Mouse (Mus musculus) heart, adult 2 months (tissue): ENCODE measurements around the gene Gpr153. TPM values are rescaled to one million over a fixed set of nuclear protein-coding genes. Genes with fewer than 3 reads are reported as not detected.
A peak's percentile ranks its signal among the peaks of the same experiment; 100 is the strongest.

Source experiments
- DNase-seq, 2 experiments: peaks; one replicate each; pipeline ENCODE4 v3.0.0; 2021
- H3K27ac ChIP-seq: fragments of 200-600 bp; 2 replicates; pipeline ENCODE4 v1.8.1; 2022
- H3K27me3 ChIP-seq: fragments of 200-500 bp; 2 replicates; pipeline ENCODE4 v1.6.1; 2012; ENCODE audit warnings: mild to moderate bottlenecking, low read length, inconsistent platforms, mixed read lengths; ENCODE audit not compliant: control insufficient read depth, insufficient read depth
- H3K36me3 ChIP-seq: fragments of 200-500 bp; 2 replicates; pipeline ENCODE4 v1.6.1; 2012; ENCODE audit warnings: low read length, inconsistent platforms; ENCODE audit not compliant: control insufficient read depth, insufficient read depth
- H3K4me1 ChIP-seq: fragments of 200-500 bp; 2 replicates; pipeline ENCODE4 v1.6.1; 2011; ENCODE audit warnings: low read length; ENCODE audit not compliant: control insufficient read depth, insufficient read depth
- H3K4me3 ChIP-seq: fragments of 200-600 bp; 2 replicates; pipeline ENCODE4 v1.8.1; 2022
- H3K79me2 ChIP-seq: fragments of 200-500 bp; replicated peaks from 2 replicates; pipeline ENCODE4 v1.6.1; 2012; ENCODE audit warnings: mild to moderate bottlenecking, inconsistent platforms, low read length, moderate library complexity, mixed read lengths; ENCODE audit not compliant: control insufficient read depth, insufficient read depth
- H3K9ac ChIP-seq: fragments of 200-500 bp; 2 replicates; pipeline ENCODE4 v1.6.1; 2012; ENCODE audit warnings: low read depth, mild to moderate bottlenecking, control low read depth, inconsistent platforms, low read length, mixed read lengths
- CTCF ChIP-seq: fragments of 200-600 bp; IDR thresholded peaks from 2 replicates; pipeline ENCODE4 v1.8.1; 2022; ENCODE audit warnings: antibody characterized with exemption, mild to moderate bottlenecking, moderate library complexity
- EP300 ChIP-seq: fragments of 200-500 bp; IDR thresholded peaks from 2 replicates; pipeline ENCODE4 v1.6.1; 2011; ENCODE audit warnings: low read depth, low read length, control low read depth; ENCODE audit not compliant: insufficient read depth
- POLR2A ChIP-seq: fragments of 200-500 bp; IDR thresholded peaks from 2 replicates; pipeline ENCODE4 v1.6.1; 2011; ENCODE audit warnings: mild to moderate bottlenecking, low read depth, low read length, control low read depth; ENCODE audit not compliant: insufficient read depth
- WGBS: fragments of 180-500 bp; shearing (Covaris S2); methylation state at CpG from one replicate; pipeline ENCODE4 v1.1.7; 2018; 5-methylcytosine and 5-hydroxymethylcytosine counted together
- intact Hi-C: fragments of 180-260 bp; cut with DNase I; formaldehyde crosslinking; loops from one replicate; pipeline ENCODE4 v1.15.1; 2025
- polyA plus RNA-seq: library from polyadenylated mRNA; depleted of rRNA; stranded (reverse); fragments of >200 nt; gene quantifications from 2 replicates; pipeline ENCODE4 v1.2.3, GENCODE M21; 2012
- total RNA-seq, 2 experiments: library from RNA; stranded (reverse); gene quantifications; 2 replicates each; pipeline ENCODE4 v1.2.3; 2021

The Gpr153 gene
- total and polyA plus RNA-seq, 3 experiments: 8.6 to 18.0 (median 11.9) TPM

- no peak overlapping the region for H3K9ac ChIP-seq
- 75% methylated on average over 9 of the region's 9 CpGs for WGBS
- no peak overlapping the region for H3K27ac ChIP-seq
- intact Hi-C loops: no loop called here
- TF ChIP-seq CTCF: no peak
- TF ChIP-seq EP300: no peak
- no peak for TF ChIP-seq POLR2A
- H3K4me3 ChIP-seq: no peak overlapping the region
- no peak for DNase-seq
- H3K79me2 ChIP-seq: no peaks in the 10 kb centered on the region
- H3K27me3 ChIP-seq: no peaks in the 10 kb centered on the region
- no peaks in the 10 kb centered on the region for H3K4me1 ChIP-seq
- H3K36me3 ChIP-seq: no peaks in the 10 kb centered on the region
Observed at GRCm38 (mm10) chr4:152307542-152307941, 33.5 kb downstream of the Gpr153 start.

DNA sequence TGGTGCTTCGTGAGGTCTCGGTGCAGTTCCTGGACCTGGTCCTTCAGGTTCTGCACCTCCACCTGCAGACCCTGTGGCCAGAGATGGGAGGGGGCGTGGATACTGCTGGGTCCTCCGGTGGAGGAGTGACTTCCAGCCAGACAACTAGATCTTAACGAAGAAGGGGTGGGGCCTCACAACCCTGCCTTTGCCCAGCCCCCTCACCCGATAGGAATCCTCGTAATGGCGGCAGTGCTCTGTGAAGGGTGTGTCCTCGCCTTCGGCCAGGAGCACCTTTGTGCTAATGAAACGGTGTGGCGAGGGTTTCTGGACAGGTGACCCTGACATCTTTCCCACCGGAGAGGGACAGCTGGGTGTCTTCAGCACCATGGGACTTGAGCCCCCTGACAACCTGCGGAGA is 38.2 kb downstream of the Gpr153 start:
- 18% methylated on average over 14 of the region's 14 CpGs for WGBS
- H3K4me3 ChIP-seq: no peak overlapping the region
- H3K4me1 ChIP-seq: no peaks in the 10 kb centered on the region
- peaks cover 1% of the 10 kb centered on the region; the same call in 1 of the 2 replicates for H3K27me3 ChIP-seq
- no peak overlapping the region for H3K9ac ChIP-seq
- no peak for TF ChIP-seq POLR2A
- H3K79me2 ChIP-seq: no peaks in the 10 kb centered on the region
- H3K36me3 ChIP-seq: no peaks in the 10 kb centered on the region
- no peak overlapping the region for H3K27ac ChIP-seq
- no peak for DNase-seq
- intact Hi-C loops: no loop called here

GRCm38 (mm10) chr4:152313211-152313632 is 39.2 kb downstream of the Gpr153 start:
- H3K27me3 ChIP-seq: peaks cover 1% of the 10 kb centered on the region; the same call in 1 of the 2 replicates
- no peak for DNase-seq
- no peaks in the 10 kb centered on the region for H3K79me2 ChIP-seq
- intact Hi-C loops: no loop called here
- no peaks in the 10 kb centered on the region for H3K4me1 ChIP-seq
- peak overlapping the region; percentile 12; the same call in 1 of the 2 replicates for H3K9ac ChIP-seq
- H3K4me3 ChIP-seq: peak overlapping the region; percentile 31
- 18% methylated on average over 29 of the region's 29 CpGs for WGBS
- TF ChIP-seq POLR2A (no peak), EP300 (no peak), CTCF (no peak)
- H3K27ac ChIP-seq: no peak overlapping the region
- no peaks in the 10 kb centered on the region for H3K36me3 ChIP-seq

DNA sequence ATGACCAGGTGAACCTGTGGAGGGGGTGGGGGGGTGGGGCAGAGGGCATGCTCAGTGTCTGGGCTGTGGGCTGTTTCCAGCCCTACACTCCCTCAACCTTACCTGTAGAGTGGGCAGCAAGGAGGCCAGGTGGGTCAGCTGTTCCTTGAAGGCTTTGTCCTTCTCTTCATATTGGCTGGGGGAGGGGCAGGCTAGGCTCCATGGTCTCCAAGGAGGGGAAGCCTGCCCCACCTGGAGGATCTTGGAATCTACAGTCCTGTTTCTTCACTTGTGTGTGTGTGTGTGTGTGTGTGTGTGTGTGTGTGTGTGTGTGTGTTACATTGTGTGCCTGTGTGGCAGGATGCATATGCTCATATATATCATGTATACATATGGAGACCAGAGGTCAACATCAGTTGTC is 39.9 kb downstream of the Gpr153 start:
- peaks cover 1% of the 10 kb centered on the region; the same call in 1 of the 2 replicates for H3K27me3 ChIP-seq

GRCm38 (mm10) chr4:152315498-152316213 is 41.6 kb downstream of the Gpr153 start:
- 4% methylated on average over 43 of the region's 43 CpGs for WGBS
- DNase-seq: no peak
- intact Hi-C loops: no loop called here
- H3K27ac ChIP-seq: no peak overlapping the region
- no peak overlapping the region for H3K4me3 ChIP-seq
- peaks cover 1% of the 10 kb centered on the region; the same call in 1 of the 2 replicates for H3K27me3 ChIP-seq
- H3K9ac ChIP-seq: no peak overlapping the region
- TF ChIP-seq EP300 (no peak), CTCF (no peak), POLR2A (no peak)
- no peaks in the 10 kb centered on the region for H3K4me1 ChIP-seq
- no peaks in the 10 kb centered on the region for H3K79me2 ChIP-seq
- no peaks in the 10 kb centered on the region for H3K36me3 ChIP-seq

More for the DNA sequence above, 39.9 kb downstream of the Gpr153 start:
- H3K4me1 ChIP-seq: no peaks in the 10 kb centered on the region
- TF ChIP-seq CTCF: peak; percentile 17; the same call in 1 of the 2 replicates
- no peak for TF ChIP-seq POLR2A
- no peak for TF ChIP-seq EP300
- no peaks in the 10 kb centered on the region for H3K36me3 ChIP-seq
- no peak for DNase-seq
- intact Hi-C loops: no loop called here
- H3K4me3 ChIP-seq: no peak overlapping the region
- no peak overlapping the region for H3K27ac ChIP-seq
- no peak overlapping the region for H3K9ac ChIP-seq
- H3K79me2 ChIP-seq: no peaks in the 10 kb centered on the region

- intact Hi-C loops: loop anchor here (2.0 kb wide), 1 partner anchor 21 kb away; the partner anchor contains the start of gene Icmt
- Histone ChIP-seq H3K9ac (peak overlapping the region; percentile 66), H3K4me3 (peak overlapping the region; percentile 38)
Observed at GRCm38 (mm10) chr4:152317631-152318033, 43.6 kb downstream of the Gpr153 start.

More at GRCm38 (mm10) chr4:152317631-152318033, 43.6 kb downstream of the Gpr153 start:
- Histone ChIP-seq H3K4me1 (no peaks in the 10 kb centered on the region), H3K27me3 (peaks cover 1% of the 10 kb centered on the region; the same call in 1 of the 2 replicates), H3K79me2 (no peaks in the 10 kb centered on the region), H3K27ac (peak overlapping the region; percentile 85), H3K36me3 (no peaks in the 10 kb centered on the region)
- TF ChIP-seq CTCF: no peak
- peak; percentile 64 for TF ChIP-seq POLR2A
- 56% methylated on average over 6 of the region's 6 CpGs for WGBS
- peak; percentile 51 to 55 for DNase-seq
